Comparison of ENCODE assay signal across 23 mouse cellular contexts in genomic region chr6:120830056-120830455, GRCm38 (mm10). TPM values are rescaled to one million over a fixed set of nuclear protein-coding genes. Genes with fewer than 3 reads are reported as not detected.
DNase-seq lines count a peak whose midpoint lies in the region; ATAC-seq lines count a peak whose summit lies in the region.
"Had no signal": no experiment of that assay in that cellular context is flagged by ENCODE, and none has a peak within 500 bp of the region (broad histone marks: within the 10 kb centered on the region; RNA-seq: fewer than 3 reads in every experiment).

No protein-coding gene starts in this region.

- ATAC-seq in heart, embryonic 11.5 days (replicated peaks; ENCODE audit: insufficient number of reproducible peaks, low FRiP score, low TSS enrichment) = no peak
- peak; percentile 77 for ATAC-seq in liver, embryonic 11.5 days (replicated peaks; ENCODE audit: low FRiP score)
- 0 out of 2 replicates have a peak, but pooled peaks have one; percentile 27 for ATAC-seq in megakaryocyte, adult 5-6 weeks (ENCODE audit: poor library complexity, severe bottlenecking)
- ATAC-seq: CD4-positive, CD25-positive, alpha-beta regulatory T cell, adult 4 months; forebrain, embryonic 15.5 days; midbrain, embryonic 13.5 days had no signal

- no peak overlapping the region for H3K4me3 ChIP-seq in heart, embryonic 11.5 days (ENCODE audit: low read depth, low read length)
- H3K4me3 ChIP-seq in liver, embryonic 11.5 days (ENCODE audit: low read depth, low read length) = no peak overlapping the region
- H3K4me3 ChIP-seq: embryonic facial prominence, embryonic 12.5 days; forebrain, embryonic 15.5 days; heart, adult 2 months; hindbrain, embryonic 13.5 days; limb, embryonic 13.5 days; lung, embryonic 15.5 days; midbrain, embryonic 13.5 days; myocyte had no signal

- H3K4me1 ChIP-seq in heart, embryonic 11.5 days (ENCODE audit: control insufficient read depth, insufficient read depth, low read length) = no peaks in the 10 kb centered on the region
- H3K4me1 ChIP-seq in liver, embryonic 11.5 days (replicated peaks; ENCODE audit: control insufficient read depth, insufficient read depth, low read length) = peaks cover 29% of the 10 kb centered on the region
- H3K4me1 ChIP-seq: embryonic facial prominence, embryonic 12.5 days; forebrain, embryonic 15.5 days; hindbrain, embryonic 13.5 days; limb, embryonic 13.5 days; lung, embryonic 15.5 days; midbrain, embryonic 13.5 days had no signal

- H3K9me3 ChIP-seq in heart, embryonic 11.5 days (replicated peaks; ENCODE audit: control insufficient read depth, low read length) = no peaks in the 10 kb centered on the region
- no peaks in the 10 kb centered on the region for H3K9me3 ChIP-seq in liver, embryonic 11.5 days (ENCODE audit: control insufficient read depth, low read length)
- H3K9me3 ChIP-seq: embryonic facial prominence, embryonic 12.5 days; forebrain, embryonic 15.5 days; hindbrain, embryonic 13.5 days; limb, embryonic 13.5 days; lung, embryonic 15.5 days; midbrain, embryonic 13.5 days had no signal

- no peak for DNase-seq in heart, adult 11 months
- peak; percentile 63 for DNase-seq in MEL-GATA-1-ER (ENCODE audit: extremely low read depth, low read depth)
- no peak for DNase-seq in liver, embryonic 11.5 days (ENCODE audit: low spot score)
- DNase-seq in right cerebral cortex, postnatal 10 days (ENCODE audit: low spot score in 2 of 2) = no peak
- no peak for DNase-seq in adrenal gland, postnatal 4 days (ENCODE audit: low spot score in 2 of 2)
- DNase-seq in left cerebral cortex, postnatal 10 days (ENCODE audit: extremely low spot score in 1 of 2, low spot score in 2 of 2) = no peak
- DNase-seq: adrenal gland, postnatal 36 days; cerebellum, adult 8-10 months; gastrocnemius, postnatal 14 days; heart, adult 2 months; thymus, postnatal 36 days had no signal

- H3K36me3 ChIP-seq in heart, embryonic 11.5 days (ENCODE audit: control insufficient read depth, insufficient read depth, low read length) = no peaks in the 10 kb centered on the region
- no peaks in the 10 kb centered on the region for H3K36me3 ChIP-seq in liver, embryonic 11.5 days (ENCODE audit: control insufficient read depth, insufficient read depth, low read length)
- H3K36me3 ChIP-seq: embryonic facial prominence, embryonic 12.5 days; forebrain, embryonic 15.5 days; hindbrain, embryonic 13.5 days; limb, embryonic 13.5 days; lung, embryonic 15.5 days; midbrain, embryonic 13.5 days had no signal

- H3K9ac ChIP-seq in heart, embryonic 11.5 days (ENCODE audit: low read depth, low read length) = no peak overlapping the region
- no peak overlapping the region for H3K9ac ChIP-seq in liver, embryonic 11.5 days (ENCODE audit: low read depth, low read length)
- H3K9ac ChIP-seq: embryonic facial prominence, embryonic 12.5 days; forebrain, embryonic 15.5 days; hindbrain, embryonic 13.5 days; limb, embryonic 13.5 days; lung, embryonic 15.5 days; midbrain, embryonic 13.5 days had no signal

- 63% methylated on average over 1 of the region's 1 CpGs for WGBS in heart, embryonic 11.5 days (ENCODE audit: insufficient replicate concordance)
- 46% methylated on average over 1 of the region's 1 CpGs for WGBS in liver, embryonic 11.5 days

- H3K27ac ChIP-seq in heart, embryonic 11.5 days (ENCODE audit: low read depth, low read length) = peak overlapping the region; percentile 86; the same call in 1 of the 2 replicates
- peak overlapping the region; percentile 100 for H3K27ac ChIP-seq in liver, embryonic 11.5 days (ENCODE audit: low read depth, low read length)
- H3K27ac ChIP-seq: embryonic facial prominence, embryonic 12.5 days; forebrain, embryonic 15.5 days; heart, adult 2 months; hindbrain, embryonic 13.5 days; limb, embryonic 13.5 days; lung, embryonic 15.5 days; macrophage; midbrain, embryonic 13.5 days had no signal

- intact Hi-C loops in left cerebral cortex, postnatal 10 days (cut with DNase I) = no loop called here

- H3K4me2 ChIP-seq in heart, embryonic 11.5 days = no peak overlapping the region
- peak overlapping the region; percentile 21; the same call in 1 of the 2 replicates for H3K4me2 ChIP-seq in liver, embryonic 11.5 days
- H3K4me2 ChIP-seq: embryonic facial prominence, embryonic 12.5 days; forebrain, embryonic 15.5 days; hindbrain, embryonic 13.5 days; limb, embryonic 13.5 days; lung, embryonic 15.5 days; midbrain, embryonic 13.5 days had no signal

- H3K27me3 ChIP-seq in heart, embryonic 11.5 days (ENCODE audit: control insufficient read depth, insufficient read depth, low read length) = no peaks in the 10 kb centered on the region
- no peaks in the 10 kb centered on the region for H3K27me3 ChIP-seq in liver, embryonic 11.5 days (replicated peaks; ENCODE audit: control insufficient read depth, insufficient read depth, low read length)
- H3K27me3 ChIP-seq: embryonic facial prominence, embryonic 12.5 days; forebrain, embryonic 15.5 days; limb, embryonic 13.5 days; lung, embryonic 15.5 days had no signal

RNA-seq across cellular contexts. Expression of gene Bcl2l13, which starts 6.0 kb away (rescaled TPM):
- 26.5 and 33.8 TPM in 2 replicates for polyA plus RNA-seq in heart, embryonic 11.5 days (2014; fragmentation: Nextera tagmentation; extraction: Ambion mirVana)
- 52.3 and 66.2 TPM in 2 replicates for polyA plus RNA-seq in liver, embryonic 11.5 days (2014; fragmentation: Nextera tagmentation; extraction: Ambion mirVana)
- 12.3 and 14.6 TPM in 2 replicates for total RNA-seq in megakaryocyte, adult 5-6 weeks (2015)
- 16.3 and 24.5 TPM in 2 replicates for total RNA-seq in megakaryocyte, adult 5-6 weeks (2017)
- total RNA-seq in adrenal gland, postnatal 4 days (2021) = 10 to 100 TPM; 59.4 to 61.9 TPM
- 10 to 100 TPM; 35.1 to 36.4 TPM for total RNA-seq in left cerebral cortex, postnatal 10 days (2021)

RNA-seq across cellular contexts. Expression of gene Atp6v1e1, which starts 7.5 kb away (rescaled TPM):
- 153 and 155 TPM in 2 replicates for polyA plus RNA-seq in heart, embryonic 11.5 days (2014; fragmentation: Nextera tagmentation; extraction: Ambion mirVana)
- polyA plus RNA-seq in liver, embryonic 11.5 days (2014; fragmentation: Nextera tagmentation; extraction: Ambion mirVana) = 160 and 164 TPM in 2 replicates
- total RNA-seq in megakaryocyte, adult 5-6 weeks (2015) = 199 and 215 TPM in 2 replicates
- 199 and 203 TPM in 2 replicates for total RNA-seq in megakaryocyte, adult 5-6 weeks (2017)
- total RNA-seq in adrenal gland, postnatal 4 days (2021) = 100 to 1,000 TPM; 257 to 268 TPM
- 100 to 1,000 TPM; 415 to 438 TPM for total RNA-seq in left cerebral cortex, postnatal 10 days (2021)

RNA-seq across cellular contexts. Expression of gene Slc25a18, which starts 56.7 kb away (rescaled TPM):
- 0.13 TPM in 1 of 2 replicates, not detected in the other for polyA plus RNA-seq in heart, embryonic 11.5 days (2014; fragmentation: Nextera tagmentation; extraction: Ambion mirVana)
- polyA plus RNA-seq in liver, embryonic 11.5 days (2014; fragmentation: Nextera tagmentation; extraction: Ambion mirVana) = 0.08 TPM in 1 of 2 replicates, not detected in the other
- not detected in 2 replicates for total RNA-seq in megakaryocyte, adult 5-6 weeks (2015)
- total RNA-seq in megakaryocyte, adult 5-6 weeks (2017) = 0.22 TPM in 1 of 2 replicates, not detected in the other
- total RNA-seq in adrenal gland, postnatal 4 days (2021) = 1 to 10 TPM; 1.8 to 2.1 TPM
- 10 to 100 TPM; 43.8 to 48.3 TPM for total RNA-seq in left cerebral cortex, postnatal 10 days (2021)
- polyA plus RNA-seq: kidney, embryonic 14.5 days; lung, embryonic 15.5 days had no signal

Comparison
In these comparisons a context has a peak if more than half of its experiments do, and no peak if none do; other contexts are left out.
1. RNA of gene Slc25a18, which starts 56.7 kb away (total RNA-seq): 43.8 to 48.3 TPM in left cerebral cortex, postnatal 10 days; 1.8 to 2.1 TPM in adrenal gland, postnatal 4 days and 0.22 TPM in megakaryocyte, adult 5-6 weeks; every median in the first group is over 10 times any median in the second.